Mouse (Mus musculus): ENCODE results near the gene Aqp8. TPM values are rescaled to one million over a fixed set of nuclear protein-coding genes. Genes with fewer than 3 reads are reported as not detected.

The Aqp8 gene
- polyA plus RNA-seq, 1 experiment from 2014 or later = 0.06 TPM

DNA sequence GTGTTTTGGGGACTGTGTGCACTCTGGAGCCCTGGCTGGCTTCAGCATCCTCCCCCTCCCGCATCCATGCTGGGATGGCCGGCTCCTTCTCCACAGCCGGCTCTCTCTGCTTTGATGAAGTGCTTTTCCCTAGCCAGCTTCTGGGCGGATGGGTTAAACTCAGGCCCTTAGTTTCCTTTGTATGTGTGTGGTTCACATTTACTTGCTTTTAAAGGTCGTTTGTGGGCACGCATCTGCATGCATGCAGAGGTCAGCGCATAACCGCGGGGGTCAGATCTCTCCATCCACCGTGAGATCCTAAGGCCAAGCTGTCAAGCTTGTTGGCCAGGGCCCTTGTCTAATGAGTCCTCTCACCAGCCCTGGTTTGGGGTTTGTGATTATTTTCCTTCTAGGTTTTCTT, 12.4 kb upstream of the Aqp8 start:
- 73% methylated on average over 10 of the region's 10 CpGs for WGBS
- H3K9me3 ChIP-seq (ENCODE audit: control insufficient read depth, low read length) = no peaks in the 10 kb centered on the region
- H3K27ac ChIP-seq (replicated peaks) = no peak overlapping the region
- ATAC-seq (ENCODE audit: low FRiP score, low TSS enrichment) (no peak), DNase-seq (ENCODE audit: low spot score) (no peak)
- no peak for TF ChIP-seq CTCF (IDR thresholded peaks at IDR 0.05; ENCODE audit: low read depth)
- TF ChIP-seq EP300 (optimal IDR thresholded peaks at IDR 0.05) = no peak
- no peak overlapping the region for H3K4me3 ChIP-seq (ENCODE audit: low read depth, low read length)
- no peaks in the 10 kb centered on the region for H3K4me1 ChIP-seq (replicated peaks; ENCODE audit: control insufficient read depth, insufficient read depth)
- no peaks in the 10 kb centered on the region for H3K36me3 ChIP-seq (ENCODE audit: control insufficient read depth, insufficient read depth, low read length)
- no peaks in the 10 kb centered on the region for H3K27me3 ChIP-seq (ENCODE audit: control insufficient read depth, insufficient read depth, low read length)
- H3K4me2 ChIP-seq (replicated peaks; ENCODE audit: low read depth) = no peak overlapping the region
- H3K9ac ChIP-seq (ENCODE audit: low read length) = no peak overlapping the region

- TF ChIP-seq EP300 (optimal IDR thresholded peaks at IDR 0.05) = no peak
- no peak for TF ChIP-seq CTCF (IDR thresholded peaks at IDR 0.05; ENCODE audit: low read depth)
- ATAC-seq (ENCODE audit: low FRiP score, low TSS enrichment) (no peak), DNase-seq (ENCODE audit: low spot score) (no peak)
- WGBS = 90% methylated on average over 2 of the region's 2 CpGs
- no peaks in the 10 kb centered on the region for H3K27me3 ChIP-seq (ENCODE audit: control insufficient read depth, insufficient read depth, low read length)
- no peak overlapping the region for H3K27ac ChIP-seq (replicated peaks)
- no peaks in the 10 kb centered on the region for H3K9me3 ChIP-seq (ENCODE audit: control insufficient read depth, low read length)
- no peaks in the 10 kb centered on the region for H3K36me3 ChIP-seq (ENCODE audit: control insufficient read depth, insufficient read depth, low read length)
- H3K4me2 ChIP-seq (replicated peaks; ENCODE audit: low read depth) = no peak overlapping the region
- H3K4me1 ChIP-seq (replicated peaks; ENCODE audit: control insufficient read depth, insufficient read depth) = no peaks in the 10 kb centered on the region
- no peak overlapping the region for H3K9ac ChIP-seq (ENCODE audit: low read length)
- H3K4me3 ChIP-seq (ENCODE audit: low read depth, low read length) = no peak overlapping the region
Measured at GRCm38 (mm10) chr7:123450515-123450914, 11.6 kb upstream of the Aqp8 start.

DNA sequence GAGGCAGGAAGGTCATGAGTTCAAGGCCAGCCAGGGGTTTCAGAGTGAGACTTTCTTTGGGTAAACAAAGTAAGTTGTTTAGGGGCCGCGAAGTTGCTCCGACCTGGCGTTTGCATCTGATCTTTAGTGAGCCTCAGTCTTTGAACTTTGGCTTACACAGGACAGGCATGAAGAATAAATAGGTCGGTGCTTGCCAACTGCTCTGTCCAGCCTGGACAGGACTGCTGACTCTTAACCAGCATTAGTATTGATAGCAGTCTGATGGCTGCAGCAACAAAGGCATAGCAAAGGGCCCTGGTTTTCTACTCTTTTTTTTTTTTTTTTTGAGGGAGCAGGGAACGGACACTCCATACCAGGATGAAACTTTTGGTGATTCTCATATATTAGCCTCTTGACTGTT, 9.5 kb upstream of the Aqp8 start:
- H3K4me2 ChIP-seq (replicated peaks; ENCODE audit: low read depth) = no peak overlapping the region
- TF ChIP-seq EP300 (optimal IDR thresholded peaks at IDR 0.05) (no peak), CTCF (IDR thresholded peaks at IDR 0.05; ENCODE audit: low read depth) (no peak)
- no peaks in the 10 kb centered on the region for H3K4me1 ChIP-seq (replicated peaks; ENCODE audit: control insufficient read depth, insufficient read depth)
- no peaks in the 10 kb centered on the region for H3K36me3 ChIP-seq (ENCODE audit: control insufficient read depth, insufficient read depth, low read length)
- no peak for DNase-seq (ENCODE audit: low spot score)
- H3K27me3 ChIP-seq (ENCODE audit: control insufficient read depth, insufficient read depth, low read length) = no peaks in the 10 kb centered on the region
- H3K4me3 ChIP-seq (ENCODE audit: low read depth, low read length) = no peak overlapping the region
- H3K27ac ChIP-seq (replicated peaks) = no peak overlapping the region
- no peaks in the 10 kb centered on the region for H3K9me3 ChIP-seq (ENCODE audit: control insufficient read depth, low read length)
- no peak for ATAC-seq (ENCODE audit: low FRiP score, low TSS enrichment)
- 44% methylated on average over 6 of the region's 6 CpGs for WGBS
- H3K9ac ChIP-seq (ENCODE audit: low read length) = no peak overlapping the region

- no peak for DNase-seq (ENCODE audit: low spot score)
- H3K36me3 ChIP-seq (ENCODE audit: control insufficient read depth, insufficient read depth, low read length) = no peaks in the 10 kb centered on the region
- H3K4me2 ChIP-seq (replicated peaks; ENCODE audit: low read depth) = no peak overlapping the region
- TF ChIP-seq EP300 (optimal IDR thresholded peaks at IDR 0.05) = no peak
- TF ChIP-seq CTCF (IDR thresholded peaks at IDR 0.05; ENCODE audit: low read depth) = no peak
- WGBS = 68% methylated on average over 8 of the region's 8 CpGs
- no peak overlapping the region for H3K4me3 ChIP-seq (ENCODE audit: low read depth, low read length)
- H3K27ac ChIP-seq (replicated peaks) = no peak overlapping the region
- no peak for ATAC-seq (ENCODE audit: low FRiP score, low TSS enrichment)
- no peaks in the 10 kb centered on the region for H3K9me3 ChIP-seq (ENCODE audit: control insufficient read depth, low read length)
- no peak overlapping the region for H3K9ac ChIP-seq (ENCODE audit: low read length)
- H3K4me1 ChIP-seq (replicated peaks; ENCODE audit: control insufficient read depth, insufficient read depth) = no peaks in the 10 kb centered on the region
- H3K27me3 ChIP-seq (ENCODE audit: control insufficient read depth, insufficient read depth, low read length) = no peaks in the 10 kb centered on the region
Measured at GRCm38 (mm10) chr7:123453066-123453465, 9.0 kb upstream of the Aqp8 start.

DNA sequence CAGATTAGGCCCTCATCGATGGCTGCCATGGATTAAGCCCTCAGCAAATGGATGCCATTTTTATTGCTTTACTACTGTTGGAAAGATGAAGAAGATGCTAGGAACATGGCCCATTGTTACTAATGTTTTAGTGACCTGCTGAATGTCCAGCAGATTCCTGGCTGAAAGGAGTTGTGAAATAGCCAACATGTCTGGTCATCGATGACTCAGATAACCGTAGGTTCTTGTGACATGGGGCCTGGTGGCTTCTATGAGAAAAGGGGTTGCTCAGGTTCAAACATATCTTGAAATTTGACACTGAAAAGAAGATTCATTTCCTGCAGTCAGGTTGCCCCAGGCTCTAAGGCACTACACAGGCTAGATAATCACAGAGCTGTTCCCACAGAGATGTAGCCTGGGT, 7.0 kb upstream of the Aqp8 start:
- Histone ChIP-seq H3K4me2 (replicated peaks; ENCODE audit: low read depth) (no peak overlapping the region), H3K9ac (ENCODE audit: low read length) (no peak overlapping the region), H3K9me3 (ENCODE audit: control insufficient read depth, low read length) (no peaks in the 10 kb centered on the region), H3K27ac (replicated peaks) (no peak overlapping the region), H3K4me1 (replicated peaks; ENCODE audit: control insufficient read depth, insufficient read depth) (no peaks in the 10 kb centered on the region), H3K4me3 (ENCODE audit: low read depth, low read length) (no peak overlapping the region), H3K36me3 (ENCODE audit: control insufficient read depth, insufficient read depth, low read length) (no peaks in the 10 kb centered on the region), H3K27me3 (ENCODE audit: control insufficient read depth, insufficient read depth, low read length) (no peaks in the 10 kb centered on the region)
- TF ChIP-seq CTCF (IDR thresholded peaks at IDR 0.05; ENCODE audit: low read depth) = no peak
- TF ChIP-seq EP300 (optimal IDR thresholded peaks at IDR 0.05) = no peak
- no peak for ATAC-seq (ENCODE audit: low FRiP score, low TSS enrichment)
- WGBS = 88% methylated on average over 3 of the region's 3 CpGs
- no peak for DNase-seq (ENCODE audit: low spot score)

- ATAC-seq (ENCODE audit: low FRiP score, low TSS enrichment) (no peak), DNase-seq (ENCODE audit: low spot score) (no peak)
- Histone ChIP-seq H3K4me1 (replicated peaks; ENCODE audit: control insufficient read depth, insufficient read depth) (no peaks in the 10 kb centered on the region), H3K4me3 (ENCODE audit: low read depth, low read length) (no peak overlapping the region), H3K27me3 (ENCODE audit: control insufficient read depth, insufficient read depth, low read length) (no peaks in the 10 kb centered on the region), H3K4me2 (replicated peaks; ENCODE audit: low read depth) (no peak overlapping the region), H3K27ac (replicated peaks) (no peak overlapping the region), H3K36me3 (ENCODE audit: control insufficient read depth, insufficient read depth, low read length) (no peaks in the 10 kb centered on the region), H3K9me3 (ENCODE audit: control insufficient read depth, low read length) (no peaks in the 10 kb centered on the region), H3K9ac (ENCODE audit: low read length) (no peak overlapping the region)
- 90% methylated on average over 4 of the region's 4 CpGs for WGBS
- no peak for TF ChIP-seq EP300 (optimal IDR thresholded peaks at IDR 0.05)
- TF ChIP-seq CTCF (IDR thresholded peaks at IDR 0.05; ENCODE audit: low read depth) = no peak
Measured at GRCm38 (mm10) chr7:123458309-123458708, 3.8 kb upstream of the Aqp8 start.
